Mouse (Mus musculus): ENCODE data around the gene Siglech. TPM values are rescaled to one million over a fixed set of nuclear protein-coding genes. Genes with fewer than 3 reads are reported as not detected.

Gene Siglech
- total RNA-seq, 2 experiments from 2014 or later, result 0.16 to 0.31 TPM

DNA sequence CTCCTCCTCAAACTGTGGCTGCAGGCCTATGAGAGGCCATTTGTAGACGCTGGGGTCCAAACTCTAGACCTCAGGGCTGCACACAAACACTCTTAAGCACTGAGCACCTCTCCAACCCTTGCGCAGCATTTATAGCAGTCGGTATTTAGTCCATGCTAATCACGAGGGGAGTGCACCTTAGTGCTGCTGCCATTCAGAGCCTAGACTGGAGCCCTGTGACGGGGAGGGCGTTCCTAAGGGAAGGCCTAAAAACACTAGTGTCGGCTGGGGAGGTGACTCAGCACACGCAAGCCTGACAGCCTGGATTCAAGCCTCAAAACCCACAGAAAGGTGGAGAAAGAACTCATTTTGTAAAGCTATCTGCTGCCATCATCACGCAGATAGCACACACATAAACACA lies 59.6 kb downstream of the Siglech start:
- DNase-seq (ENCODE audit: low spot score), result no peak
- intact Hi-C loops (cut with DNase I), result no loop called here

Other genes with a start within 250 kb of the Siglech start
- gene Tubgcp5, start 26.0 kb downstream of the Siglech start, total RNA-seq (2021), result 10 to 100 TPM; 10.6 to 11.0 TPM
- gene Cyfip1, start 73.6 kb downstream of the Siglech start, total RNA-seq (2021), result 10 to 100 TPM; 37.3 to 42.1 TPM
- gene Nipa2, start 194.3 kb downstream of the Siglech start, total RNA-seq (2021), result 10 to 100 TPM; 32.1 to 43.5 TPM

Data from heart, postnatal 25 days (tissue).